Mouse (Mus musculus) subcutaneous adipose tissue, adult 2 months (tissue): Measurements from ENCODE around the gene Npas3. TPM values are rescaled to one million over a fixed set of nuclear protein-coding genes. Genes with fewer than 3 reads are reported as not detected.

Experiments
- polyA plus RNA-seq: library from polyadenylated mRNA; depleted of rRNA; stranded (reverse); fragments of >200 nt; gene quantifications from 2 replicates; pipeline ENCODE4 v1.2.3, GENCODE M21; 2012; ENCODE audit warnings: low replicate concordance; rRNA removed

The Npas3 gene
- 0.90 TPM in 1 of 2 replicates, not detected in the other for polyA plus RNA-seq

DNA sequence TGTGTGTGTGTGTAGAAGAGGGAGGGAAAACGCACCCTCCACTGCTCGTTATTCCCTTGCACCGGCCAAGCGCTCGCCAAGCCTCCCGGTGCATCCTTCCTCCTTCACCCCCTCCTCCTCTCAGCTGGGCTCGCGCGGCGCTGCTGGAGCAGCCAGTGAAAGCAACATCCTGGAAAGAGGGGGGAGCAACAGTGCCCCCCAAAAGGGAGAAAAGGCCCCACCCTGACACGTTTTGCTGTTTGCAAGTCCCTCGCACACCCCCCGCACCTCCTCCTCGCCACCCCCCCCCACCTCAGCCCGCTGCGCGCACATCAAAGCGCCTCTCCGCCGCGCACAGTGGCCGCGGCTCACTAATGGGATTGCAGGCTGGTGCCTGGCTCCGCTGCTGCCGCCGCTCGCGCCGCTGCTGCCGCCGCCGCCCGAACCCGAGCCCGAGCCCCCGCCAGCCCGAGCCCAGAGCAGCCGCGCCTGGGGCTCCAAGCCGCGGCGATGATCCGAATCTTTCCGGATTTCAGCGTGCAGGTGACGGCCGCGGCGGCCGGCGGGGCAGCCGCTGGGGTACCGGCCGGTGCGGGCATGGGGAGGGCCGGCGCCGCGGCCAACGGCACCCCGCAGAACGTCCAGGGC is at the start of gene Npas3:
Gene Npas3, plus strand, starts transcription at position 577 of the 627 bp plus-strand sequence.

